Mouse (Mus musculus) C2C12 (cell line): Measurements from ENCODE around the gene L3mbtl4. TPM values are rescaled to one million over a fixed set of nuclear protein-coding genes. Genes with fewer than 3 reads are reported as not detected.

Experiments used
- H3K27me3 ChIP-seq: one replicate; pipeline ENCODE4 v1.6.1; 2011; ENCODE audit not compliant: control insufficient read depth, insufficient read depth, insufficient read length
- H3K36me3 ChIP-seq: one replicate; pipeline ENCODE4 v1.6.1; 2011; ENCODE audit not compliant: control insufficient read depth, insufficient read depth
- H3K4me3 ChIP-seq: one replicate; pipeline ENCODE4 v1.5.1; 2011; ENCODE audit warnings: mild to moderate bottlenecking, control low read depth; ENCODE audit not compliant: poor library complexity, insufficient read depth, severe bottlenecking
- H3K79me2 ChIP-seq: one replicate; pipeline ENCODE4 v1.6.1; 2011; ENCODE audit not compliant: control insufficient read depth, insufficient read depth
- H3K79me3 ChIP-seq: one replicate; pipeline ENCODE4 v1.6.1; 2011; ENCODE audit warnings: low read depth, control low read depth
- H3ac ChIP-seq: one replicate; pipeline ENCODE3; 2011; ENCODE audit warnings: low read depth; ENCODE audit not compliant: control insufficient read depth, insufficient read length
- CEBPB ChIP-seq: IDR thresholded peaks from one replicate; pipeline ENCODE4 v1.6.1; 2011; ENCODE audit warnings: low read depth, mild to moderate bottlenecking, control low read depth, moderate library complexity
- CTCF ChIP-seq: IDR thresholded peaks from one replicate; pipeline ENCODE4 v1.5.1; 2011; ENCODE audit not compliant: control insufficient read depth, insufficient read depth, insufficient read length
- FOSL1 ChIP-seq: IDR thresholded peaks from one replicate; pipeline ENCODE4 v1.8.0; 2011; ENCODE audit warnings: mild to moderate bottlenecking, low read length; ENCODE audit not compliant: poor library complexity, insufficient read depth, severe bottlenecking
- MAX ChIP-seq: IDR thresholded peaks from one replicate; pipeline ENCODE4 v1.6.1; 2011; ENCODE audit warnings: mild to moderate bottlenecking, control low read depth
- MYOD1 ChIP-seq: IDR thresholded peaks from one replicate; pipeline ENCODE4 v1.6.1; 2011; ENCODE audit warnings: low read depth; ENCODE audit not compliant: control insufficient read depth, insufficient read length
- MYOG ChIP-seq: IDR thresholded peaks from one replicate; pipeline ENCODE4 v1.6.1; 2011; ENCODE audit not compliant: control insufficient read depth, insufficient read length; ENCODE audit errors: extremely low read depth
- USF1 ChIP-seq: IDR thresholded peaks from one replicate; pipeline ENCODE4 v1.6.1; 2011; ENCODE audit warnings: low read depth, mild to moderate bottlenecking, control low read depth, moderate library complexity
- polyA plus RNA-seq: library from polyadenylated mRNA; unstranded; fragments of >200 nt; fragmentation: generic; extraction: Trizol; gene quantifications from one replicate; pipeline ENCODE4 v1.2.1, GENCODE M21; 2012; ENCODE audit warnings: missing spikeins

Gene L3mbtl4
- polyA plus RNA-seq, 1 experiment: not detected

DNA sequence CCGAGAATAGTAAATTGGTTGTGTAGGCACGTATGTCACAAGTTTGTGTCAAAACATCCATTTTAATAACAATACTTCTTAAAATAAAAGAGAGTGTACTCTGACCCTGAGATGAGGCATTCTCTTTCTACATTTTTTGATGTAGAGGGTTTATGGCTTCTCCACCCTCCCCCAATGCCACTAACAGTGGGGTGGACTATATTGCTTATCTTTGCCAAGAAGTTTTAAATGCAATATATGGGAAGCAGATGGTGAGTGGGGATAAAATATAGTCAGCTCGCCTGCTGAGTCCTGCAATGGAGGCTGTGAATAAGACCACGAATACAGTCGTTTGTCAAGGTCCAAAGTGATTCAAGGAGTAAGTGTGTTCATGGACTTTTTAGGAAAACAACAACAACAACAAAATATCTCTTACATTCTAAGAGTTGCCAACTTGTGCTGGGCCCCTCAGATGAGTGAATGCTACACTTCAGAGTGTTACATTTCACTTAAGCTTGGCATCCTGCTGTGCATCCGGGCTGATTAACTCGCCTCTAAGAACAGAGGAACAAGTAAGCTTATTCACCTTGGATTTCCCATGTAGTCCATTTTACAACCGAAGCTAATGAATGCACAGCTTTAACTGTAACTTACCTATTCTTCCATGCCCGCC lies 18.2 kb downstream of the L3mbtl4 start:
- Histone ChIP-seq H3ac (no peak overlapping the region), H3K36me3 (no peaks in the 10 kb centered on the region), H3K4me3 (no peak overlapping the region), H3K79me3 (no peaks in the 10 kb centered on the region), H3K27me3 (no peaks in the 10 kb centered on the region), H3K79me2 (no peaks in the 10 kb centered on the region)
- no peak for TF ChIP-seq CTCF

DNA sequence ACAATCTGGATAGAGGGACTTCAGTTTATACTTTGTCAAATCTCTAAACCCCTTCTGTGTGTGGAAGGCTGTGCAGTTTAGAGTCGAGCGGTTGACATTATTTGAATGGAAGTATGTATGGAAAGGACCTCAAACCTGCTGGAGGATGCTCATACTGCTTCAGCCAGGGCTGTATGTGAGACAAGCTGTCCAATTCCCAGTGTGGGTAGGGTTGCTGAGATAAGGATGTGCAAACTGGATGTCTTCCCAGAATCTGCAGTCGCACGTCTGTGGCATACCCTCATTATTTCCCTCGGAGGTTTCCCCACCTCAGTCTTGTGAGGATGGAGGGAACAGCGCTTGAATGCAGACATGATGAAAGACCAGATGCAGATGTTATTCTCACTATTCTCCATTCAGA lies 34.8 kb downstream of the L3mbtl4 start:
- Histone ChIP-seq H3K79me3 (no peaks in the 10 kb centered on the region), H3K79me2 (no peaks in the 10 kb centered on the region), H3ac (no peak overlapping the region), H3K36me3 (no peaks in the 10 kb centered on the region), H3K4me3 (no peak overlapping the region), H3K27me3 (no peaks in the 10 kb centered on the region)
- TF ChIP-seq MYOD1 (no peak), MYOG (no peak), MAX (no peak), USF1 (no peak), CTCF (no peak), CEBPB (no peak), FOSL1 (no peak)

DNA sequence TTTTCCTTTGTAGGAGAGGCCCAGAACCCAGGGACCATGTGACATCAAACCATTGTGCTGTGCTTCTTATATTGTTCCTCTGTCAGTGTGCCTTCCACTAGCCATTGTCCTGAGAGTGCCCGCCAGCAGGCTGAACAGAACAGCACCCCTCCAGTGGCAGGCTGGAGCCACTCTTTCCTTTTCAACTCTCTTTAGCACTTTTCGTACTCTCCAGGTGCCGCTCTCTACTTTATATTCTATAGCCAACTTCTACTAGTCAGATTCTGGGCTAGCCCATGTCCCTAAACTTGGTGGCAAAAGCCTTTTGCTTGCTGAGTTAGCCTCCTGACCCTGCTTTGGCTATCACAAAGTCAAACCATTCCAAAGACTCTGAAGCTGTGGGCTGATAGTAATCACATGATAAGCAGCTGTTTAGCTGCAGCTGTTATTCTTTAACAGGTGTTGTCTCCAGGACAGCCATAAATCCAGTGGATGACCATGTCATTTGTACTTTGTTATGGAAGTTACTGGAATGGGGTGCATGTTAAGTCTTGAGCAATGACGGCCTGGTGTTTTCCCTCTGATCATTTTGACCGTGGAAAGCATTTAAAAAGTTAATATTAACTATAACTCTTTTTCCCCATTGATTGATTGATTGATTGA lies 38.8 kb downstream of the L3mbtl4 start:
- H3K4me3 ChIP-seq: no peak overlapping the region
- no peaks in the 10 kb centered on the region for H3K36me3 ChIP-seq
- no peaks in the 10 kb centered on the region for H3K27me3 ChIP-seq
- H3ac ChIP-seq: no peak overlapping the region
- TF ChIP-seq MYOD1 (peak; percentile 61), FOSL1 (no peak), CTCF (no peak)
- no peaks in the 10 kb centered on the region for H3K79me2 ChIP-seq
- H3K79me3 ChIP-seq: no peaks in the 10 kb centered on the region

DNA sequence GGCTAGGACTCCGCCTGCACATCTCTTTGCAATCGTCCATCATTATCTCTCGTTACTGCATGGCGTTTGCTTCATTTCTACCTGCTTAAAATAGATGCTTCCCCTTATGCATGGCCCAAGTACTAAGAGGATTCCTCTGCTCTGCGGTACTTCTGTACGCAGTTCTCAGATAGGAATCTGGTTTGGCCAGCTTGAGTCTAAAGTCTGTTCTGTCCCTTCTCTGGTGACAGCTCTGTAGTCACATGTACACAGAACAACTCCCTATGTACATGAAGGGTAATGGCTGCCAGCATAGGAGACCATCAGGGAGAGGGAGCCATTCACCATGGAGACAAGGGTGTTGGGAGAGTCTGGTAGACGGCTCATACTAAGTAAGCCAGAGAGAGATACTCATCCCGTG lies 47.3 kb downstream of the L3mbtl4 start:
- Histone ChIP-seq H3K36me3 (no peaks in the 10 kb centered on the region), H3K79me3 (no peaks in the 10 kb centered on the region), H3K27me3 (no peaks in the 10 kb centered on the region), H3K4me3 (no peak overlapping the region), H3K79me2 (no peaks in the 10 kb centered on the region), H3ac (no peak overlapping the region)
- TF ChIP-seq CTCF (no peak), USF1 (no peak), FOSL1 (no peak), MAX (no peak), CEBPB (no peak), MYOG (no peak)

DNA sequence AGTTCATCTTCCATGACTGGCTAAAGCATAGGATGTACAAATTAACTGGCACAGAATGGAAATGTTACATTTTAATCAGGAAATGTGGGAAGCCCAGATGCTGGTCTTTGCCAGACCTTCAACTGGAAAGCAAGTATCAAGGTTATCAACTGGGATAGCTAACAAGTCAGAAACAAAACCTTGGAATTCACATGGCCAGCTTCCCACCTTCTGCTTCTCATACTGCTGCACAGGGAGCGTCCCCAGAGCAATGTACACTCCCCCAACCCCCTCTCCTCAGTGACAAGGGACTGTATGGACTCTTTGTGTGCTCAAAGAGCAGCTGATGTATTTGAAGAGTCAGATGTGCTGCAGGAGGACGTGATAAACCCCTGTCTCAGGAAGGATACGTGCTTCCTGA lies 49.0 kb downstream of the L3mbtl4 start:
- Histone ChIP-seq H3ac (no peak overlapping the region), H3K36me3 (no peaks in the 10 kb centered on the region), H3K27me3 (no peaks in the 10 kb centered on the region), H3K79me2 (no peaks in the 10 kb centered on the region), H3K79me3 (no peaks in the 10 kb centered on the region), H3K4me3 (no peak overlapping the region)
- TF ChIP-seq CEBPB (no peak), MYOG (no peak), FOSL1 (no peak), MAX (no peak), USF1 (no peak), MYOD1 (no peak), CTCF (no peak)

DNA sequence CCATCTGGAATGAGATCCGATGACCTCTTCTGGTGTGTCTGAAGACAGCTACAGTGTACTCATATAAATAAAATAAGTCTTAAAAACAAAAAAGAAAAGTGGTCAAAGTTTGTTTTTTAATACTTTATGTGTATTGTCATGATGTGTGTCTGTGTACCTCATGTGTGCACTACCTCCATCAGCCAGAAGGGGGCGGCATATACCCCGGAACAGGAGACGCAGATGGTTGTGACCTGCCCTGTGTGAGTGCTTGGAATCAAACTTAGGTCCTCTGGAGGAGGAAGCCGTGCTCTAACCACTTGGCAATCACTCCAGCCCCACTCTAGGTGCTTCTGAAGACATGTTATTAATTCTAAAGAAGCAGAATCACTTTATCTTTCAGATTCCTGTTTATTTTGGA lies 58.6 kb downstream of the L3mbtl4 start:
- no peak overlapping the region for H3ac ChIP-seq
- H3K4me3 ChIP-seq: no peak overlapping the region
- H3K79me3 ChIP-seq: no peaks in the 10 kb centered on the region
- H3K79me2 ChIP-seq: no peaks in the 10 kb centered on the region
- no peaks in the 10 kb centered on the region for H3K27me3 ChIP-seq
- TF ChIP-seq FOSL1 (no peak), MYOG (no peak), USF1 (no peak), CTCF (no peak), MAX (no peak), MYOD1 (no peak), CEBPB (no peak)
- H3K36me3 ChIP-seq: no peaks in the 10 kb centered on the region
